Mouse (Mus musculus): ENCODE measurements around the gene Ifna1. TPM values are rescaled to one million over a fixed set of nuclear protein-coding genes. Genes with fewer than 3 reads are reported as not detected.

The Ifna1 gene
- polyA plus RNA-seq (2015; fragmentation: Nextera tagmentation; extraction: Ambion mirVana) = not detected in 2 replicates

GRCm38 (mm10) chr4:88849698-88850097 is at the start of gene Ifna1:
Gene Ifna1, plus strand, starts transcription at chr4:88850087.

GRCm38 (mm10) chr4:88802954-88803353 is 46.9 kb upstream of the Ifna1 start, which contains the start of gene Gm13287:
Gene Gm13287, plus strand, starts transcription at chr4:88803254.

GRCm38 (mm10) chr4:88805231-88805630 is 44.7 kb upstream of the Ifna1 start, which contains the start of gene Gm13288:
Gene Gm13288, plus strand, starts transcription at chr4:88805531.

GRCm38 (mm10) chr4:88815928-88816327 is 34.0 kb upstream of the Ifna1 start, which contains the start of gene Ifna7:
Gene Ifna7, plus strand, starts transcription at chr4:88816228.

GRCm38 (mm10) chr4:88819659-88820058 is 30.2 kb upstream of the Ifna1 start, which contains the start of gene Ifna11:
Gene Ifna11, plus strand, starts transcription at chr4:88819959.

GRCm38 (mm10) chr4:88827116-88827515 is 22.8 kb upstream of the Ifna1 start, which contains the start of gene Ifna6:
Gene Ifna6, plus strand, starts transcription at chr4:88827416.

GRCm38 (mm10) chr4:88835225-88835624 is 14.7 kb upstream of the Ifna1 start, which contains the start of gene Ifna5:
Gene Ifna5, plus strand, starts transcription at chr4:88835525.

GRCm38 (mm10) chr4:88841438-88841911 is 8.4 kb upstream of the Ifna1 start, which contains the start of gene Ifna4:
Gene Ifna4, plus strand, starts transcription at chr4:88841861.

GRCm38 (mm10) chr4:88880101-88880500 is 30.2 kb downstream of the Ifna1 start, which contains the start of gene Ifne:
Gene Ifne, minus strand, starts transcription at chr4:88880201.

Other genes starting within 250 kb of the Ifna1 start
- not detected in 2 replicates for gene Ifna12, start 246.7 kb upstream of the Ifna1 start, polyA plus RNA-seq (2015; fragmentation: Nextera tagmentation; extraction: Ambion mirVana)
- gene C87499, start 215.7 kb upstream of the Ifna1 start, polyA plus RNA-seq (2015; fragmentation: Nextera tagmentation; extraction: Ambion mirVana) = not detected in 2 replicates
- not detected in 2 replicates for gene Ifna13, start 205.6 kb upstream of the Ifna1 start, polyA plus RNA-seq (2015; fragmentation: Nextera tagmentation; extraction: Ambion mirVana)
- not detected in 2 replicates for gene Ifna16, start 173.2 kb upstream of the Ifna1 start, polyA plus RNA-seq (2015; fragmentation: Nextera tagmentation; extraction: Ambion mirVana)
- not detected in 2 replicates for gene Ifna2, start 166.2 kb upstream of the Ifna1 start, polyA plus RNA-seq (2015; fragmentation: Nextera tagmentation; extraction: Ambion mirVana)
- gene Ifnab, start 158.7 kb upstream of the Ifna1 start, polyA plus RNA-seq (2015; fragmentation: Nextera tagmentation; extraction: Ambion mirVana) = not detected in 2 replicates
- 0.13 and 0.36 TPM in 2 replicates for gene Gm26566, start 128.3 kb upstream of the Ifna1 start, polyA plus RNA-seq (2015; fragmentation: Nextera tagmentation; extraction: Ambion mirVana)
- 48.9 and 52.6 TPM in 2 replicates for gene Klhl9, start 127.6 kb upstream of the Ifna1 start, polyA plus RNA-seq (2015; fragmentation: Nextera tagmentation; extraction: Ambion mirVana)
- not detected in 2 replicates for gene Gm13271, start 95.2 kb upstream of the Ifna1 start, polyA plus RNA-seq (2015; fragmentation: Nextera tagmentation; extraction: Ambion mirVana)
- gene Gm13283, start 90.0 kb upstream of the Ifna1 start, polyA plus RNA-seq (2015; fragmentation: Nextera tagmentation; extraction: Ambion mirVana) = 0.15 and 0.18 TPM in 2 replicates
- gene Gm13290, start 76.3 kb upstream of the Ifna1 start, polyA plus RNA-seq (2015; fragmentation: Nextera tagmentation; extraction: Ambion mirVana) = 0.15 TPM in 1 of 2 replicates, not detected in the other
- gene Gm13289, start 73.2 kb upstream of the Ifna1 start, polyA plus RNA-seq (2015; fragmentation: Nextera tagmentation; extraction: Ambion mirVana) = not detected in 2 replicates
- gene Gm13272, start 70.2 kb upstream of the Ifna1 start, polyA plus RNA-seq (2015; fragmentation: Nextera tagmentation; extraction: Ambion mirVana) = not detected in 2 replicates
- 0.26 and 0.27 TPM in 2 replicates for gene Ifnz, start 68.0 kb upstream of the Ifna1 start, polyA plus RNA-seq (2015; fragmentation: Nextera tagmentation; extraction: Ambion mirVana)
- not detected in 2 replicates for gene Gm13276, start 64.4 kb upstream of the Ifna1 start, polyA plus RNA-seq (2015; fragmentation: Nextera tagmentation; extraction: Ambion mirVana)
- not detected in 2 replicates for gene Gm13277, start 61.5 kb upstream of the Ifna1 start, polyA plus RNA-seq (2015; fragmentation: Nextera tagmentation; extraction: Ambion mirVana)
- not detected in 2 replicates for gene Gm13278, start 58.5 kb upstream of the Ifna1 start, polyA plus RNA-seq (2015; fragmentation: Nextera tagmentation; extraction: Ambion mirVana)
- not detected in 2 replicates for gene Gm13275, start 55.6 kb upstream of the Ifna1 start, polyA plus RNA-seq (2015; fragmentation: Nextera tagmentation; extraction: Ambion mirVana)
- gene Gm13279, start 52.7 kb upstream of the Ifna1 start, polyA plus RNA-seq (2015; fragmentation: Nextera tagmentation; extraction: Ambion mirVana) = not detected in 2 replicates
- gene Gm13285, start 50.4 kb upstream of the Ifna1 start, polyA plus RNA-seq (2015; fragmentation: Nextera tagmentation; extraction: Ambion mirVana) = 0.47 and 1.0 TPM in 2 replicates
- not detected in 2 replicates for gene Gm13287, start 46.8 kb upstream of the Ifna1 start, polyA plus RNA-seq (2015; fragmentation: Nextera tagmentation; extraction: Ambion mirVana)
- gene Gm13288, start 44.6 kb upstream of the Ifna1 start, polyA plus RNA-seq (2015; fragmentation: Nextera tagmentation; extraction: Ambion mirVana) = 0.10 TPM in 1 of 2 replicates, not detected in the other
- not detected in 2 replicates for gene Ifna7, start 33.9 kb upstream of the Ifna1 start, polyA plus RNA-seq (2015; fragmentation: Nextera tagmentation; extraction: Ambion mirVana)
- gene Ifna11, start 30.1 kb upstream of the Ifna1 start, polyA plus RNA-seq (2015; fragmentation: Nextera tagmentation; extraction: Ambion mirVana) = not detected in 2 replicates
- gene Ifna6, start 22.7 kb upstream of the Ifna1 start, polyA plus RNA-seq (2015; fragmentation: Nextera tagmentation; extraction: Ambion mirVana) = not detected in 2 replicates
- not detected in 2 replicates for gene Ifna5, start 14.6 kb upstream of the Ifna1 start, polyA plus RNA-seq (2015; fragmentation: Nextera tagmentation; extraction: Ambion mirVana)
- gene Ifna4, start 8.2 kb upstream of the Ifna1 start, polyA plus RNA-seq (2015; fragmentation: Nextera tagmentation; extraction: Ambion mirVana) = not detected in 2 replicates
- not detected in 2 replicates for gene Ifne, start 30.1 kb downstream of the Ifna1 start, polyA plus RNA-seq (2015; fragmentation: Nextera tagmentation; extraction: Ambion mirVana)